Mouse (Mus musculus) adrenal gland, adult 10 weeks (tissue): ENCODE data around the gene Tgtp2. TPM values are rescaled to one million over a fixed set of nuclear protein-coding genes. Genes with fewer than 3 reads are reported as not detected.

Experiments
- polyA plus RNA-seq: library from polyadenylated mRNA; stranded (reverse); fragments of 350-450 nt; fragmentation: Illumina TruSeq; extraction: RNeasy Lipid Tissue Mini Kit (QIAGEN cat#74804); gene quantifications from one replicate; pipeline ENCODE4 v1.2.3, GENCODE M21; 2014; ENCODE audit warnings: low read depth, low replicate concordance

Tgtp2 gene
- polyA plus RNA-seq = 23.6 TPM

DNA sequence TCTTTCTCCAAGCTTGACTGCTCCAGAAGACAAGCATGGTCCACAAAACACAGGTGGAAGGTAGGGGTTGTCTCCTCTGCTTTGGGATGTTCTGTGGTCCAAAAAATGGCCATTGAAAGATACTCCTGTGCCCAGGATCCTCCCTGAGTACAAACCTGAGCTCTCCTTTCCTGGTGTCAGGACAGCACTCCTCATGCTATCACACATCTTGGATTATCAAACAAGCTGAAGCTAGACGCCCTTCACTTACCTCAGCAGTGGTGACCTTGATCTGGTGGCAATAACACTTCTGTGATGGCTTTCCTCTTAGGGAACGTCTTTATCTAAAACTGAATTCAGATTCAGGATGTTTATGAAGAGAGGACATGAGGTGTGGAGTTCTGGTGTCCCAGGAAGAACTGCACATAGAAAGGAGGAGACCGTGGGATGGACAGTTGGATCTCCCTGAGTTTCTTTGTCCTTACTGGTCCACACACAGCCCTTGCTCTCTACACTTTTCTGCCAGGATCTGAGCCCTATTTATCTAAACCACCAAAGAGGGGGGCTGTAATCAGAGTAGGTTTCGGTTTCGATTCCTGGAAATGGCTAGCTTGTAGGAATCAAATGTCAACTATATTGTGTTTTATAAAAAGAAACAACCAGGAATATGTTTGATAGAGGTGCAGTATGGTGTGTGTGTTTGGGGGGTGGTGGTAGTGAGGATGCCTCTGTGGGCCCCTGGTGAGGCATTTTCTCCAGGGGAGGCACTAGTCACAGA lies at the start of gene Tgtp2:
Gene Tgtp2, minus strand, starts transcription at position 494 of the 757 bp plus-strand sequence.

DNA sequence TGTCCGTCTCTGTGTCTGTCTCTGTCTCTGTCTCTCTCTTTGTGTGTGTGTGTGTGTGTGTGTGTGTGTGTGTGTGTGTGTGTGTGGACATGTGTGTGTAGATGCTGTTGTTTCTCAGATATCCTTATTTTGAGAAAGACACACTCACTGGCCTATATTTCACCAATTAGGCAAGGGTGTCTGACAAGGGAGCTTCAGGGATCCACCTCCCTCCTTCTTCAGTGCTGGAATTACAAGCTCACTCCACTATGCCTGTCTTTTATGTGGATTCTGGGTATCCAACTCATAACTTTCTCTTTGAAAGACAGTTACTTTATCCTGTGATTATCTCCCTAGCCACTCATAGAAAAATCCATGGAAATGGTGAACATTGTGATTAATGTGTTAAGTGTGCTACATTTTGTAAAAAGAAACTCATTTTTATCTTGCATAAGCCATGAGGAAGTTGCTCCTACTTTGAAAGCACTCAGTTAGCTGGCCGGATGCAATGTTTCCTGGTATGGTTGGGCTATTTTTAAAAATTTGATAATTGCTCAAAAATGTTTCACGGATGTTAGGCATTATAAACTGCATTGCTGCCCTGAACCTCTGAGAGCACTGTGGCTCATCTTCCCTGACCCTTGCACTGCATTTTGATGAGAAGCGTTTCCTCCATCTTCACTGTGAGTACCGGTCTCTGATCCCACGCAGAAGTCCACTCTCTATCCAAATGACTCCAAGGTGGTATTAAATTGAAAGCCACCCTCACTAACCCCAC lies 12.2 kb upstream of the Tgtp2 start, which contains the start of gene Ifi47:
Gene Ifi47, plus strand, starts transcription at position 587 of the 757 bp plus-strand sequence.

DNA sequence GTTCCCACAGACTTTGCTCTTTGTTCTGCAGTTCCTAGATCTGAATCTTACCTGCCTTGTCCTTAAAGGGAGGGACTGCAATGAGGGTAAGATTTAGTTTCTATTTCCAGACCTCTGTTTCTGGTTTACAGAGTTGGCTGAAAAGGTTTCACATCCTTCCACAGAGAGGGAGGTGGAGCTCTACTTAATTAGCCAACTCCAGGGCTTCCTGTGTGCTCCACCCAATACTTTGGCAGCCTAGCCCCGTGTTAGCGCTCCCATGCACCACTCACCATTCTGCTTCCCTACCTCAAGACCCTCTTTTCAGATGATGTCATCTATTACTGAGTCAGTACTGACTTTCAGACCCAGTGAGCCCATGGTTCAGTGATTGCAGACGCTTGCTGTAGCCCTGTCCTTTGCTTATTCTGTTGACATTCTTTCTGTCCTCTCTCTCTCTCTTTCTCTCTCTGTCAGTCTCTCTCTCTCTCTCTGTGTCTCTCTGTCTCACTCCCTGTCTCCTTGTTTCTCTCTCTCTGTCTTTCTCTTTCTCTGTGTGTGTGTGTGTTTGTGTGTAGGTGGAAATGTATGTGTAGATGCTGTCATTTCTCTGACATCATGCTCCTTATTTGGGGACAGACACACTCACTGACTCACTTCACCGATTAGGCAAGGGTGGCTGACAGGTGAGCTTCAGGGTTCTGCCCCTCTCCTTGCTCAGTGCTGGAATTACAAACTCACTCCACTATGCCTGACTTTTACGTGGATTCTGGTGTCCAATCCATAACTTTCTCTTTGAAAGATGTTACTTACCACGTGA lies 12.7 kb downstream of the Tgtp2 start, which contains the start of gene 9930111J21Rik2:
Gene 9930111J21Rik2, minus strand, starts transcription at position 150 of the 799 bp plus-strand sequence.

Other genes with a start within 250 kb of the Tgtp2 start
- 14.2 TPM for gene Trim41, start 246.9 kb downstream of the Tgtp2 start, polyA plus RNA-seq
- 7.5 TPM for gene Trim7, start 238.1 kb downstream of the Tgtp2 start, polyA plus RNA-seq
- gene Gm12184, start 237.6 kb downstream of the Tgtp2 start, polyA plus RNA-seq = 18.0 TPM
- gene Irgm1, start 192.5 kb downstream of the Tgtp2 start, polyA plus RNA-seq = 80.0 TPM
- 2.3 TPM for gene Gm5431, start 162.0 kb downstream of the Tgtp2 start, polyA plus RNA-seq
- 1.6 TPM for gene Psme2b, start 118.0 kb downstream of the Tgtp2 start, polyA plus RNA-seq
- gene Olfr56, start 85.3 kb downstream of the Tgtp2 start, polyA plus RNA-seq = 1.7 TPM
- 2.4 TPM for gene 9930111J21Rik1, start 84.8 kb downstream of the Tgtp2 start, polyA plus RNA-seq
- gene Gm12185, start 72.0 kb downstream of the Tgtp2 start, polyA plus RNA-seq = 0.82 TPM
- 10.1 TPM for gene Tgtp1, start 70.0 kb downstream of the Tgtp2 start, polyA plus RNA-seq
- gene 9930111J21Rik2, start 13.0 kb downstream of the Tgtp2 start, polyA plus RNA-seq = 19.2 TPM
- 9.7 TPM for gene Ifi47, start 12.4 kb upstream of the Tgtp2 start, polyA plus RNA-seq
- gene Olfr1396, start 50.7 kb upstream of the Tgtp2 start, polyA plus RNA-seq = 5.4 TPM
- gene Olfr1395, start 78.1 kb upstream of the Tgtp2 start, polyA plus RNA-seq = not detected
- not detected for gene Olfr1394, start 90.2 kb upstream of the Tgtp2 start, polyA plus RNA-seq
- 96.9 TPM for gene Btnl9, start 123.0 kb upstream of the Tgtp2 start, polyA plus RNA-seq
- gene Zfp62, start 139.1 kb upstream of the Tgtp2 start, polyA plus RNA-seq = 131 TPM
- 21.6 TPM for gene Mgat1, start 180.0 kb upstream of the Tgtp2 start, polyA plus RNA-seq
- not detected for gene Olfr1393, start 214.1 kb upstream of the Tgtp2 start, polyA plus RNA-seq
- gene Olfr1392, start 221.1 kb upstream of the Tgtp2 start, polyA plus RNA-seq = 0.17 TPM
- gene Olfr10, start 240.5 kb upstream of the Tgtp2 start, polyA plus RNA-seq = not detected